Mouse (Mus musculus) kidney, postnatal 25 days (tissue): ENCODE data around the gene Kndc1.
A peak's percentile ranks its signal among the peaks of the same experiment; 100 is the strongest.

Experiments used
- DNase-seq, 2 experiments: peaks; one replicate each; pipeline ENCODE4 v3.0.0; 2021; ENCODE audit warnings: mixed read lengths in 2 of 2

Gene Kndc1

DNA sequence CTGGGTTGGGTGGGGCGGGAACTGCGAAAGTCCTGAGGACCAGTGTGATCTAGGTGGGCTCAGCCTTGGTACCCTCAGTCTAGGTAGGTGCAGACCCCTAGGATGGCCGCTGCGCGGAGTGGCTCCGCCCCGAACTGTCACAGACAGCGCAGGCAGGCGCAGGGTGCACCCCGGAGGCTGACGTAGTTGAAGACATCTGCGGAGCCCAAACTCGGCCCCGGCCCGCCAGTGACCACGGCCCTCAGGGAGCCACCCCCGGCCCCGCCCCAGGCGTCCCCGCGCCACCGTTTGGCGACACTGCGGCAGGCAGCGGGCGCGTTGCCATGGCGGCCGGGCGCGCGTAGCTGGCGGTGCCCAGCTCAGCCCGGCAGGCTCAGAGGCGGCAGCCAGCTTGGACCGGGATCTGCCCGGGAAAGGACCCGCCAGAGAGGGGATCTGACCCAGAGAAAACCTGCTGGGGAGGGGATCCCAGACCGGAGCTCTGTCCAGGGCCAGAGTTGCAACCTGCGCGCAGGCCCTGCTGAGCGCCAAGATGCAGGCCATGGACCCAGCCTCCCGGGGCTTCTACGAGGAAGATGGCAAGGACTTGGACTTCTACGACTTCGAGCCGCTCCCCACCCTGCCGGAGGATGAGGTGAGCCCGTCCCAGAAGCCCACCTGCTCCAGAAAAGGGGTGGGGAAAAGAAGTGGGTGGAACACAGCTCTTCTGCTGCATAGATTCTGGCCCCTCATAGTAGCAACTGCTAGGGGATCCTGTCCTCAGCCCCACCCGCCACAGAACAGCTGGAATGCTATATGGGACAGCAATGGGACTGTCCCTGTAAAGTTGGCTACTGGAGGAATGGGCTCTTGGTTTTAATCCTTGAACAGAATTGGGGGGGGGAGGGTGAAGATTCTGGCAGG, at the start of gene Kndc1:
Gene Kndc1 (plus strand): TSS at position 42 of the 903 bp plus-strand sequence.
- DNase-seq: no peak

DNA sequence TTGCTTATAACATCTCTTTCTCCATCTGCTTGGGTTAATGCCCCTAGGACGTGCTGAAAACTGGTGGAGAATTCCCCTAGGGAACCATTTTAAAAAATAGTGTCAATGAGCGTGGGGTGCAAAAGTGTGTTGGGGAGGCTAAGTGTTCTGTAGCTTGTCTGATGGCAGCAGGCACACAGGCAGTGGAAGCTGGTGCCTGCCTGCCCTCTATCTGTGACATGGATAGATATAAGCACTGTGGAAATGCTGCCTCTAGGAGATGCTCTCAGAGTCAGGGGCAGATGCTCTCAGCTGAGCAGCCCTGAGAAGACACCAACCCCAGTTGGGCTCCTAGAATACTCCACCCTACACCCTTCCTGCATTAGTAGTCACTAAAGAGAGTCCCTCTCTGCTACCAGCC, 49.4 kb upstream of the Kndc1 start:
- no peak for DNase-seq

DNA sequence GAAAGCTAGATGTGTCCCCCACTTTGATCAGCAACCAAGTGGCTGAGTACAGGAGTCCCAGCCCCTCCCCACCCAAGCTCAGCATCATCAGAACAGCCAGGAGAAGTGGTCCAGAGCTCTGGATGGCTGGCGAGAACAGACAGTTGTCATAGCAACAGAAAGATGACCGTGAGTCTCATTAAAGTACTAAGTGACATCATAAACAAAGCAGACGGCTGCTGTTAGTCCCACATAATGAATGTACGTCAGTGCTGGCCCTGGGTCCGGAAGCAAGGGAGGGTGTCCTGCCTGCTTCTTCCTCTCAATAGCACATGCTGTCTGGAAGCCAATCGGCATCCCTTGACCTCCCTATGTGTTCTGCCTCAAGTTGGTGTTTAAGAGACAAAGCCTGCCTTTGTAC, 44.3 kb upstream of the Kndc1 start:
- no peak for DNase-seq

DNA sequence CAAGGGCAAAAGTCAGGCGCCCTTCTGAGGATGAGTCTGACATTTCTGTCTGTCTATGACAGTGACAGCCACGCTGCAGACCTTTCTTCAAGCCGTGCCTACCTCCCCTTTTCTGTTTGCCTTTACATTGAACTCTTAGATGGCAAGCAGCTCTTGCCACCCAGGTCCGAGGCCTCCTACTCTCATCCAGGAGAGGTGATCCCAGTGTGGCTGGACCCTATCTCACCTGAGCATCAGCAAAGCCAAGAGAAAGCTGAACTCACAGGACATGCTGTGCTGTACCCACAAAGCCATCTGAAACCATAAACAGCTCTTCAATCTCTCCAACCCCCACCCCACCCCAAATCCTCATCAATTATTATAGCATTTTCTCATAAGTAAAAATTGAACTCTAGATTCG, 43.8 kb upstream of the Kndc1 start:
- no peak for DNase-seq

DNA sequence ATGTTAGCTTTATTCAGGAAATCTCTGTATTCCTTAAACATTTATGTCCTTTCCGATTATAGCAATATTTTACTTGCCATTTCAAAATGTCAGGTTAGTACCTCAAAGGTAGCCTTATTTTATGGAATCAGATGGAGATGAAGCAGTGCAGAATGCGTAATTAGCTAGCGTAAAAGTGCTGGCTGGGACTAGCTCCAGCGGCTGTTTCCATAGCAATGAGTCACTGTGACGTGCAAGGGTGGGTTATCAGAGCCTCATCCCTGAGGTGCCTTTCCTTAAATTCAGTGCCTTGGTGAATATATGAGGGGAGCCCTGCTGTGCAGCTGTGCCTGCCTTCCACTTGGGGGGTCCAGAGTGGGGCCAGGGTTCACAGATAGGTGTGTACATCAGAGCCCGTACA, 43.4 kb upstream of the Kndc1 start:
- no peak for DNase-seq

DNA sequence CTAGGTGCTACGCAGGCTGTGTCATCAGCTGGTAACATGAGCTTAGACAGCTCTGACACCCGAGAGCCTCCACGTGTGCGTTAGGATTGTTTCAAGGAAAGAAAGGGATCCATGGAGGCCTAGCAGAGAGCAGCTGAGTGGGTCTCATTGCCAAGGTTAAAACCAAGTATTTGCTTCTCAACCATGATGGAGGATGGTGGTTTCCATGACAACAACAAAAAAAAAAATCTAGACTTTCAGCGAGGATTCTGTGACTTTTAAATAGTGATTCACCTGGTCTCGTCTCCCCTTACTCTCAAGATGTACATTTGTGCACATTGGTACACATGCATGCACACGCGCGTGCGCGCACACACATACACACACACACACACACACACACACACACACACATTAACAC, 39.2 kb upstream of the Kndc1 start:
- DNase-seq: no peak

DNA sequence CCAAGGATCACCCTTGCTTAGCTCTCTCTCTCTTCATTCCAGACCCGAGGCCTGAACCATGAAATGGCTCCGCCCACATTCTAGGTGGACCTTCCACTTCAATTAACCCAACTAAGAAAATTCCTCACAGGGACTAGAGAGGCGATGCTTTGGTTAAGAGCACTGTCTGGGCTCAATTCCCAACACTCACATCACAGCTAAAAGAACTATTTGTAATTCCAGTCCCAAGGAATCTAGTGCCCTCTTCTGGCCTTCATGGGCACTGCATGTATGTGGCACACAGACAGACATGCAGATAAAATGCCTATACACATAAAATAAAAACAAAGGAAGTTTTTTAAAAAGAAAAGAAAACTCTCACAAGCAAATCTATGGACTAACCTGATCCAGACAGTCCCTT, 33.1 kb upstream of the Kndc1 start:
- peak; percentile 51 to 77 for DNase-seq

DNA sequence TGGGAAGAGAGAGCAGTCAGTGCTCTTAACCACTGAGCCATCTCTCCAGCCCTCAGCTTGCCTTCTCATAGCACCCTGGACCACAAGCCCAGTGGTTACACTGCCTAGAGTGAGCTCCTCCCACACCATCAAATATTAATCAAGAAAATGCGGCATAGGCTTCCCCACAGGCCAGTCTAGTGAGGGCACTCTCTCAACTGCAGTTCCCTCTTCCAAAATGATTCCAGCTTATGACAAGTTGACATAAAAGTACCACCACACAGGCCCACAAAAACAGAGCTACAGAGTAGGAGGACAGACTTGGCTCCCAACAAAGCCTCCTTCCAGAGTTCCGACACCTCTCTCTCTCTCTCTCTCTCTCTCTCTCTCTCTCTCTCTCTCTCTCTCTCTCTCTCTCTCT, 31.4 kb upstream of the Kndc1 start:
- DNase-seq: no peak

DNA sequence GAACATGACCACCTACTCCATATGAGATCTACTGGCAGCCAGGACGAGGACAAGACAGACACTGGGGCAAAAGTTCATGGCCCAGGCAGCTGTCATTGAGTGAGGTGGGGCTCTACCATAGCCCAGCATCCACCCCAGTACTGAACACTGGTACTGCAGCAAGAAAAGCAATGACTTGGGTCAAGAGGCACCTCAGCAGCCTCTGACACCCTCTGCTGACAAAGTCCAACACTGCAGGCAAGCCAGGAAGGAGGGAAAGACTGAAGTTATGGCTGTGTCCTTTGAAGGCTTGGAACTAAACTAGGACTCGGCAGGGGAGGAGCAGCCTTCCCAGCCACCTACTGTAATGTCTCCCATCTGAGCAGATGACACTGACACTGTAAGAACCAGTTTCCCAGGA, 30.2 kb upstream of the Kndc1 start:
- DNase-seq: no peak

DNA sequence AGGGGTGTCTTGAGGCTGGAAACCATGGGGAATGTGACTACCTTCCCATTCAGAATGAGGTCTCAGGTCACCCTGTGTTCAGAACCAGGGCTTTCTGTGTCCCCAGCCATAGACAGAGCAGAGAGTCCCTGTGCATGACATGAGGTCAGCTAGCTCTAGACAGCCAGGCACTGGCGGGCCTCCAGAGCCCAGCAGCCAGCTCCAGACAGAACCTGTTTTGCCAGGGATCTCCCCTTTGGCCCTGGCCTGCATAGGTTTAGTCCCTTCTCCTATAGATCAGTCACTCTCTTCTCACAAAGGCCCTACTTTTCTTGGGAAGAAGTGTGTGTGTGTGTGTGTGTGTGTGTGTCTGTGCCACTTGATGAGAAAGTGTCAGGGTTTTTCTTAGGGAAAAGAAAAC, 29.6 kb upstream of the Kndc1 start:
- no peak for DNase-seq

DNA sequence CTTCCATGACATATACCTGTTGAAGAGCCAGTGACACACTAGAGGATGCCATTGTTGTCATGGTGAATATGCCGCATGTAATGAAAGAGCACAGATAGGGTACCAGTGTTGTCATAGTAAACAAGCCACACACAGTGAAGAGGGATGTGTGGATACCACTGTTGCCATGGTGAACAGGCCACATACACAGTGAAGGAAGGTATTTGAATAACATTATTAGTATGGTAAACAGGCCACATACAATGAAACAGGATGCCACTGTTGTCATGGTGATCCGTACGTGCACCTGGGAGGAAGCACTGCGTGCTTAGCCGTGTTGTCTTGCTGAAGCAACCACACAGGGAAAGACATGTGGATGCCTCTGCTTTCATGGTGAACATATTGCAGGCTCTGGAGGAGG, 23.5 kb upstream of the Kndc1 start:
- no peak for DNase-seq

DNA sequence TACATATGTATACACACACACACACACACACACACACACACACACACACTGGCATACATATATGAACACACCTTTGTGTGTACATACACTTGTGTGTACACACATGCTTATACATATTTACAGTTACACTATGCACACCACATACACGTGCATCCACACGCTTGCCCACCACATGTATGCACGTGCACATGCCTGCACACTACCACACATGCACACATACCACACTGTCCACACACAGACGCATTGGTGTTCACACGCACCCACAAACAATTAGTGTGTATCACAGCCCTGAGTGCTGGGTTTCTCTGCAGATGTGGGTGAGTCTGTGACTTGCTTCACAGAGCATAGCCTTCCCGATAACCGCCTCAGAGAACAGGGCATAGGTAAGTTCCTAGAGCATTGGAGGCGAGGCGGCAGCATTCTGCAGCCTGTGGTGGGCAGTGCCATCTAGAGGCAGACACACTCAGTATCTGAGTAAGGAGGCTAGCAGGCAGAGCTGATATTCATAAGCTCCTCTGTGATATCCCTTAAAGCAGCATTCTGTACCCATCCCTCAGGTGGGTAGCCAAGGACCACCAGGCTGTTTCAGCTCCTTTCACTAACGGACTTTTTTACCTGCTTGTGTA, 17.2 kb upstream of the Kndc1 start:
- peak in 1 of 2 experiments; percentile 23 for DNase-seq

DNA sequence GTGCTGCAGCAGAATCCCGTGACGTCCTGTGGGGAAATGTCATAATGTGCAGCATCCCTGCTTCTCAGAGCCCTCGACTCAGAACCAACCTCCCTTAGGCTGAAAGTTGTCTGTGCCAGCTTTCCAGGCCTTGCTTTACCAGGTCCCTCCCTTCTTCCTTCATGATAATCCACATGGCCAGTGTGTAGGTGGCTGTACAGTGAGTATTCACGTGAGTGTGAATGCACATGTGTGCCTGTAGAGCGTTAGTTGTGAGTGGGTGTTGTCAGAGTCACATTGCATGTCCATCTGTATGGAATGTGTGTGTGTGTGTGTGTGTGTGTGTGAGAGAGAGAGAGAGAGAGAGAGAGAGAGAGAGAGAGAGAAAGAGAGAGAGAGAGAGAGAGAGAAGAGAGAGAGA, 16.4 kb upstream of the Kndc1 start:
- DNase-seq: no peak

DNA sequence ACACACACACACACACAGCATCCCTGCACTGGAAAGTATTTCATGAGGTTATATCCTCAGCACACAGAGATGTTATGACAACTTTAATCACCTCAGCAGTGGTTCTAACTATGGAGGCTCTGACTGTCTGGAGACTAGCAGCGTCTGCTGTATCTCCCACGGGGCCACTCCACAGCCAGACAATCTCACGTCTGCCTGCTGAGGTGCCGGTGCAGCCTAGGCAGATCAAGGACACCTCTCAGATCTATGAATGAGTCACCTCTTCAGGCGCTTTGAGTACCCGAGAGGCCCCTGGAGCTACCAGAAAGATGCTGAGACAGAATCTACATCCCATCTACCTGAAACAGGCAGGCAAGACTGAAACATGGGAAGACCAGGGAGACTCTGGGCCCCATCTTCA, 15.9 kb upstream of the Kndc1 start:
- DNase-seq: no peak

DNA sequence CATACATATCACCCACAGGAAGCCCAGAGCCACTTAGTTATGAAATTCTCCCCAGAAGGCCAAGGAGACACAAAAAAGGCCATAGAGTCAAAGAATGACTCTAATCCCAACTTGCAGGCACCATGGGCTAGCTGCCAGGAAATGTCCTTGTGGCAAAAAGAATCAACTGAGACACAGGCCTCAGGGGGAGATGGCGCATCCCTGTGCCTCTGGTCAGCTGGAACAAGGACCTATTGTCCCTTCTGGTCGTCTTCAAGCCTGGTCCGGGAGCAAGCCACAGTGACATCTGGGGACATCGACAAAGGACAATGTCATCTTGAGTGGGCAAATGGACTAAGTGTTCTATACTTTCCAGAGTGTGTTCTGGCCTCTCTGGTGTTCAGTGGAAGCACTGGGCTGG, 11.0 kb upstream of the Kndc1 start:
- DNase-seq: no peak

DNA sequence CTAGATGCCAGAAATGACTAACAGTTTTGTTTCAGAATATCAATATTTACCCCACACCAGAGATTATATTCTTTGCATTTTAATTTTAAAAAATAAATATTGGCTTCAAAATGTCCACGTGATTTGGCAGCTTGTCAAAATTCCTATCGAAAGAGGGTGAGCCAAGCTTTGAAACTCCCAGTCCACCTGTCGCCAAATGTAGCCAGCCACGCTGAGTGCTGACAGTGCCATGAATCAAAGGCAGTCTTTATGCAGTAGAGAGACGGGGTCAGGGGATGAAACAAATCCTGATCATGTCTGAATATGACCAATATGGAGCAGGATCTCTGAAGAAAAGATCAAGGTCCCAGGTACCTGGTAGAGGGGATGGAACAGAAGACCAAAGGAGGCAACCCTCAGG, 2.7 kb upstream of the Kndc1 start:
- no peak for DNase-seq

DNA sequence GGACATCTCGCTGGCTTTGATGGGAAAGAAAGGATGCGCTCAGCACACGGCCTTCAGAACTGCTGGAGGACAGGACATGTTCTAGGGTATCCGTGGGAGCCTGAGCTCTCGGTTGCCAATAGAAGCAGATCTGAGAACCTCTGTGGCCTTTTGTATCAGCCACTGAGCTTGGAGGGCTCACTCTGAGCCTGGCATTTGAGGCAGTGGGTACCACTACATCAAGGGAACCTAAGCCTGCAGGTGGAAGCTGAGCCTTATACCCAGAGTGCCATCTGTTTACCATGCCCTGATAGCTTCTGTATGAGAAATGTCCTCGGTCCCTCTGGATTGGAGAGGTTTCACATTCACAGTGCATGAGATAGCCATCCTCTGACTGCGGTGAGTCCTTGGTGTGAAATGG, 1.8 kb downstream of the Kndc1 start:
- DNase-seq: no peak

DNA sequence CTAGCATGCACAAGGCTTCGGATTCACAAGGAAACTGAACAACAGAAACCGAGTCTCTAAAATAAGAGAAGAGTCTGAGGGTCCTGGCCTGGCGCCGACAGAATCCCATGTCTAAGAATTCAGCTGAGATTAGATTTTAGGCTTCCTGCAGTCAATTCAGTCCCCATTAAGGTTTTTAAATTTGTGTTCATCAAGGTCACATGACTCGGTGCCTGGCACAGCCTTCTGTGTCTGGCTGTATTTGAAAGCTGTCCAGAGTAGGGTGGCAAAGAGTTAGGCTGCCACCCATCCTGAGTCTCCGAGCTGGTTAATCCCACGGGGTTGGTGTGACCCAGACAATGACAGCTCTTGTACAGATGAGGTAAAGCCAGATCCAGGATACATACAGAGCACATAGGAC, 2.3 kb downstream of the Kndc1 start:
- DNase-seq: no peak

DNA sequence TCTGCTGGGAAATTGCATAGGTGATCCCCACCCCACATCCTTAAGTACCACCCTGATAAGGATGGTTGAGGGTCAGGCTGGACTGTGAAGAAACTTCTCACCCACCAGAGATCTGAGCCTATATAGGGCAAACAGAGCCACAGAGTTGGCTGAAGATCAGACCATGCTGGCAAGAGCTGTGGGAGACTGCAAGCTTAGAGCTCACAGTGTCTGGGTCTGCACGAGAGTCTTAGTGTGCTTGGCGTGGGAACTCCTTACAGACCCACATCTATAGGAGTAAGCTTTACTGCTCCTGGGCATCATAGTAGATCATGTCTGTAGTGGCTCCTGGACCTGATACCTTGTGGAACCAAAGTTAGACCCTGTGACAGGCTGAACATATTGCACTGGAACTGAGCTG, 4.1 kb downstream of the Kndc1 start:
- no peak for DNase-seq

DNA sequence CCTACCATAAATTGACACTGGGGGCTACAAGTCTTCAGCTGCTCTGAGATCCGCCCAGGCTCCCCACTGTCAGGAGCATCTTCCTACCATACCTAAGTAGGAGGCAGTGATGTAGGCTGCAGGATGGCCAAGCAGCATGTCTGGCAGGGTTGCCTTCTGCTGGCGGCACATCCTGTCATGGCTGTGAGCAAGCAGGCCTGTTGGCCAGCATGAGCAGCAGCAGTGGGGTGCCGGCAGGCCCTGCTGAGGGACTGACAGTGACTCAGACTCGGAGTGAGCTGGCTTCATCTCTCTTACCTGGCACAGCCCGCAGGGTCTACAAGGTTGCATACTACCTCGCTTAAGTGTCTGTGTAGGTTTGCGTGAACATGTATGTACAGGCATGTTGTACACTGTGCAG, 5.0 kb downstream of the Kndc1 start:
- no peak for DNase-seq

DNA sequence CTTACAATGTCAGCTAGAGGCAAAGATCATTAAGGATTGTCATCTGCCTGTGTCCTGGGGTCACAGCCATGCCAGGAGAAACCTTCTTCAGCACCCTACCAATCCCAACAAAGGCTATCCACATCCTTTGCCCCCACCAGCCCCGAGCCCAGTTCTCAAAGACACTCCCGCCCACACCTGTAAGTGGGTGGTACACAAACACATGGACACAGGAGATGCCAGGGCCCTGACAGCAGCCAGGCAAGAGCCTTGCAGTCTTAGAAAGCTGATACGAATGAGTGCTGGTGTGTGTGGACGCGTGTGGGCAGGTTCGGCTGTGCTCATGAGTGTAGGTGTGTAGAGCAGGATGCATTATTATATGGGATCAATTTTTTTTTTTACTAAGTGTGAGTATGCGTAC, 6.0 kb downstream of the Kndc1 start:
- no peak for DNase-seq

DNA sequence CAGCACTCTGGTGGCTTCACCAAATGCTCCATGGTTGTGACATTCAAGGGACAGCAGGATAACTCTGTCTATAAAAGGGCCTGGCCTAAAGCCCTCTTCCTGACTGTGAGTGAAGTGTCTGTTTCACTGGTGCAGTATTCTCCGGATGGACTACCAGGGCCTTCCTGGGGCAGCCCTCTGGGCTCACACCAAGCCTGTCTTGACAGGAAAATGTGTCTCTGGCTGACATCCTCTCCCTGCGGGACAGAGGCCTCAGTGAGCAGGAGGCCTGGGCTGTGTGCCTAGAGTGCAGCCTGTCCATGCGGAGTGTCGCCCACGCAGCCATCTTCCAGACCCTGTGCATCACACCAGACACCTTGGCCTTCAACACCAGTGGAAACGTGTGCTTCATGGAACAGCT, 6.4 kb downstream of the Kndc1 start:
- DNase-seq: no peak

DNA sequence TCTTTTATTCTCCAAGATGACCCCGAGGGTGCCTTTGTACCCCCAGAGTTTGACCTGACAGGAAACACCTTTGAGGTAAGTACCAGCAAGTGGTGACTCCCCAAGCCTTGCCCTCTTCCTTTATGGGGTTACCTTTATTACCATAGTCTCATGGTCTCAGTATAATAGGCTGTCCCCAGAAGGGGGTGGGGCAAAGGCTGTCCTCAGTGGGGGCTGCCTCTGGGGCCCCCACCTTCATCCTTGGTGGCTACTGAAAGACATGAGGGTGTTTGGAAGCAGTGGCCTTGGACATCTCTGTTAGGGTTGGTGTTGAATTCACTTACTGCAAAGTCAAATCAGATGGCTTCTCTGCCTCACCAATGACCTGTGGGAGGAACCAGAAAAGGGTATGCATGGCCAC, 7.5 kb downstream of the Kndc1 start:
- DNase-seq: no peak

DNA sequence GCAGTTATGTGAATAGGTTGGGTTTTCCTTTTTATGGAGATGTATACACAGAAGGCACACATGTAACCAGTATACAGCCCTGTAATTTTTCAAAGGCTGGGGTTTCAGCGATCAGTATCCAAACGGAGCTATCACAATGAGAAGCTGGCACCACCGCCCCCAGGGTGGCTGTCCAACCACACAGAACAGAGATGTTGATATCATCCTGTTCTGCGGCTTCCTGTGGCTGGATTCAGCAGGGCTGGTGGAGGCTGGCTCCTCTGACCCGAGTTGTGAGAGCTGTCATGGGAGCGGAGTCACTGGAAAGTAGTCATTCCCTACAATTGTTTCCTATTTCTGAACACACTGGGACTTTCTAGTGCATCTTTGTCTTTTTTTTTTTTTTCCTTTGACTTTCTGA, 10.8 kb downstream of the Kndc1 start:
- DNase-seq: no peak

DNA sequence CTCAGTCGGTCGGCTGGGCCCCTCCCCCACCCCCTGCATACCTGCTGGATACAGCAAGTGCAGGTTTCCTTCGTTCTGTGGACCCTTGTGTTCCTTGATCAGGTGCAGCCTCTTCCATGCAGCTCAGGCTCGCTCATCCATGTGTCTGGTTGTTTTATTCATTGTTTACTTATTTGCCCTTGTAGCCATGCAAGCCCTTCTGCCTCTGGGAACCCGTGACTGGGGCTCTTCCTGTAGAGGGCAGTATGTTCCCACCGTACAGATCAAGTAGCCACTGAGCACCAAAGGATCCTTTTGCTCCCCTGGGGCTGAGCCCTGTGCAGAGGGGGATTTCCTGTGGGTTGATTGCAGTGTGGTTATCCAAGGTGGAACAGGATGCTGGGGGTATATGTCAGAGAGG, 11.2 kb downstream of the Kndc1 start:
- peak in 1 of 2 experiments; percentile 41 for DNase-seq
